Comparison of ENCODE assay signal across 16 mouse cellular contexts in genomic region chr5:136594896-136595540, GRCm38 (mm10). TPM values are rescaled to one million over a fixed set of nuclear protein-coding genes. Genes with fewer than 3 reads are reported as not detected.
A peak's percentile ranks its signal among the peaks of the same experiment; 100 is the strongest.
DNase-seq lines count a peak whose midpoint lies in the region; ATAC-seq and TF ChIP-seq lines count a peak whose summit lies in the region.
"Had no signal": no experiment of that assay in that cellular context is flagged by ENCODE, and none has a peak within 500 bp of the region (broad histone marks: within the 10 kb centered on the region; RNA-seq: fewer than 3 reads in every experiment).

No protein-coding gene starts in this region.

- no peaks in the 10 kb centered on the region for H3K9me3 ChIP-seq in forebrain, embryonic 15.5 days
- H3K9me3 ChIP-seq in forebrain, embryonic 12.5 days = no peaks in the 10 kb centered on the region
- no peaks in the 10 kb centered on the region for H3K9me3 ChIP-seq in kidney, postnatal 0 days (replicated peaks; ENCODE audit: low read length)

- no peaks in the 10 kb centered on the region for H3K27me3 ChIP-seq in forebrain, embryonic 15.5 days
- H3K27me3 ChIP-seq in forebrain, embryonic 12.5 days = no peaks in the 10 kb centered on the region
- no peaks in the 10 kb centered on the region for H3K27me3 ChIP-seq in kidney, postnatal 0 days (ENCODE audit: insufficient read depth, low read length)
- no peaks in the 10 kb centered on the region for H3K27me3 ChIP-seq in kidney, adult 2 months (replicated peaks; ENCODE audit: control insufficient read depth, insufficient read depth, low read length)

- H3K36me3 ChIP-seq in forebrain, embryonic 15.5 days = no peaks in the 10 kb centered on the region
- no peaks in the 10 kb centered on the region for H3K36me3 ChIP-seq in forebrain, embryonic 12.5 days (replicated peaks)
- H3K36me3 ChIP-seq in kidney, postnatal 0 days (ENCODE audit: insufficient read depth, low read length) = no peaks in the 10 kb centered on the region
- no peaks in the 10 kb centered on the region for H3K36me3 ChIP-seq in kidney, adult 2 months (ENCODE audit: control insufficient read depth, insufficient read depth, low read length)

- H3K4me2 ChIP-seq in forebrain, embryonic 15.5 days (replicated peaks) = no peak overlapping the region
- H3K4me2 ChIP-seq in forebrain, embryonic 12.5 days = no peak overlapping the region
- no peak overlapping the region for H3K4me2 ChIP-seq in kidney, postnatal 0 days (ENCODE audit: low read length)

- intact Hi-C loops in left cerebral cortex, adult 2 months (cut with DNase I) = no loop called here

- peak; percentile 51 for DNase-seq in kidney, postnatal 0 days (ENCODE audit: low spot score)
- no peak for DNase-seq in kidney, adult 2 months
- peak; percentile 66 for DNase-seq in A20 (ENCODE audit: low read depth, low spot score)
- DNase-seq in embryo, embryonic 10.5 days (ENCODE audit: low spot score) = peak; percentile 55
- no peak for DNase-seq in testis, postnatal 14 days (ENCODE audit: low spot score)
- DNase-seq in left cerebral cortex, adult 2 months (ENCODE audit: extremely low spot score in 1 of 2, low spot score in 2 of 2) = no peak
- DNase-seq: cerebellum, postnatal 10 days; right cerebral cortex, postnatal 4 days had no signal

- TF ChIP-seq POLR2A in kidney, adult 2 months (IDR thresholded peaks at IDR 0.05; ENCODE audit: low read depth, low read length) = no peak

- H3K9ac ChIP-seq in forebrain, embryonic 15.5 days (replicated peaks) = no peak overlapping the region
- H3K9ac ChIP-seq in forebrain, embryonic 12.5 days = no peak overlapping the region
- H3K9ac ChIP-seq in kidney, postnatal 0 days (ENCODE audit: low read depth, low read length) = no peak overlapping the region
- H3K9ac ChIP-seq: liver, embryonic 14.5 days had no signal

- TF ChIP-seq CTCF in kidney, postnatal 0 days (IDR thresholded peaks at IDR 0.05; ENCODE audit: low read depth) = no peak
- TF ChIP-seq CTCF in kidney, adult 2 months (conservative IDR thresholded peaks at IDR 0.05; ENCODE audit: insufficient read depth, insufficient read length, low read depth, low read length) = no peak
- TF ChIP-seq CTCF in left cerebral cortex, adult 2 months (IDR thresholded peaks at IDR 0.05) = no peak

- no peak overlapping the region for H3K4me3 ChIP-seq in forebrain, embryonic 15.5 days
- H3K4me3 ChIP-seq in forebrain, embryonic 12.5 days (replicated peaks) = no peak overlapping the region
- H3K4me3 ChIP-seq in kidney, postnatal 0 days (replicated peaks; ENCODE audit: low read depth, low read length) = no peak overlapping the region
- H3K4me3 ChIP-seq in kidney, adult 2 months (ENCODE audit: insufficient read depth, low read depth, low read length) = no peak overlapping the region
- H3K4me3 ChIP-seq in left cerebral cortex, adult 2 months = no peak overlapping the region
- H3K4me3 ChIP-seq: erythroblast, embryonic 14.5 days; myocyte had no signal

- no peak; the same call in 1 of the 2 replicates for ATAC-seq in forebrain, embryonic 15.5 days (replicated peaks)
- no peak for ATAC-seq in forebrain, embryonic 12.5 days (ENCODE audit: low FRiP score)
- ATAC-seq in kidney, postnatal 0 days (replicated peaks; ENCODE audit: low FRiP score, low read depth) = no peak
- ATAC-seq: CD4-positive, CD25-positive, alpha-beta regulatory T cell, adult 4 months; intestine, embryonic 16.5 days had no signal

- H3K27ac ChIP-seq in forebrain, embryonic 15.5 days (replicated peaks) = peak overlapping the region; percentile 73
- H3K27ac ChIP-seq in forebrain, embryonic 12.5 days = no peak overlapping the region
- H3K27ac ChIP-seq in kidney, postnatal 0 days = no peak overlapping the region
- H3K27ac ChIP-seq in kidney, adult 2 months (ENCODE audit: insufficient read depth, low read depth, low read length) = no peak overlapping the region
- H3K27ac ChIP-seq in left cerebral cortex, adult 2 months = no peak overlapping the region
- H3K27ac ChIP-seq: liver, embryonic 14.5 days; macrophage had no signal

- H3K4me1 ChIP-seq in forebrain, embryonic 15.5 days = no peaks in the 10 kb centered on the region
- no peaks in the 10 kb centered on the region for H3K4me1 ChIP-seq in forebrain, embryonic 12.5 days
- no peaks in the 10 kb centered on the region for H3K4me1 ChIP-seq in kidney, postnatal 0 days (replicated peaks; ENCODE audit: insufficient read depth, low read length)
- H3K4me1 ChIP-seq in kidney, adult 2 months (ENCODE audit: control insufficient read depth, insufficient read depth, low read length) = no peaks in the 10 kb centered on the region

- WGBS in forebrain, embryonic 15.5 days = 51% methylated on average over 8 of the region's 8 CpGs
- 76% methylated on average over 8 of the region's 8 CpGs for WGBS in forebrain, embryonic 12.5 days
- 59% methylated on average over 8 of the region's 8 CpGs for WGBS in kidney, postnatal 0 days
- WGBS in kidney, adult 2 months = 64% methylated on average over 8 of the region's 8 CpGs

RNA-seq across cellular contexts. Expression of gene Cux1, which starts 27.7 kb away (rescaled TPM):
- polyA plus RNA-seq in forebrain, embryonic 15.5 days (2015; fragmentation: Nextera tagmentation; extraction: Ambion mirVana) = 144 and 146 TPM in 2 replicates
- 157 and 165 TPM in 2 replicates for polyA plus RNA-seq in forebrain, embryonic 12.5 days (2016; fragmentation: Nextera tagmentation; extraction: Ambion mirVana)
- 73.4 and 84.0 TPM in 2 replicates for polyA plus RNA-seq in kidney, postnatal 0 days (2015; fragmentation: Nextera tagmentation; extraction: Ambion mirVana)
- polyA plus RNA-seq in kidney, adult 2 months (2012; rRNA removed) = 126 and 136 TPM in 2 replicates
- total RNA-seq in left cerebral cortex, adult 2 months (2021) = 100 to 1,000 TPM; 107 to 117 TPM

Comparison
In these comparisons a context has a peak if more than half of its experiments do, and no peak if none do; other contexts are left out.
1. DNase-seq: peak in kidney, postnatal 0 days (single experiment), A20 (single experiment) and embryo, embryonic 10.5 days (single experiment); none in kidney, adult 2 months (single experiment), testis, postnatal 14 days (single experiment) and left cerebral cortex, adult 2 months (0 of 2).